Mouse (Mus musculus) heart, embryonic 15.5 days (tissue): ENCODE measurements around the gene Rad21l. TPM values are rescaled to one million over a fixed set of nuclear protein-coding genes. Genes with fewer than 3 reads are reported as not detected.

Source experiments
- ATAC-seq: fragments of 200-750 bp; cut with Nextera tagmentation; replicated peaks from 2 replicates; pipeline ENCODE4 v1.8.0; 2017; ENCODE audit warnings: low read depth, moderate TSS enrichment; ENCODE audit not compliant: insufficient number of reproducible peaks, insufficient read depth, low FRiP score
- H3K27ac ChIP-seq: fragments of 300-500 bp; sonication (generic); 2 replicates; pipeline ENCODE4 v1.5.1; 2015; ENCODE audit warnings: mild to moderate bottlenecking, inconsistent platforms
- H3K27me3 ChIP-seq: fragments of 300-500 bp; sonication (generic); 2 replicates; pipeline ENCODE4 v1.6.1; 2015; ENCODE audit warnings: inconsistent platforms
- H3K36me3 ChIP-seq: fragments of 300-500 bp; sonication (generic); 2 replicates; pipeline ENCODE4 v1.6.1; 2015; ENCODE audit warnings: mild to moderate bottlenecking, inconsistent platforms
- H3K4me1 ChIP-seq: fragments of 300-500 bp; sonication (generic); replicated peaks from 2 replicates; pipeline ENCODE4 v1.6.1; 2015; ENCODE audit warnings: inconsistent platforms
- H3K4me2 ChIP-seq: fragments of 300-500 bp; sonication (generic); 2 replicates; pipeline ENCODE4 v1.6.1; 2015; ENCODE audit warnings: inconsistent platforms, mild to moderate bottlenecking, moderate library complexity
- H3K4me3 ChIP-seq: fragments of 300-500 bp; sonication (generic); 2 replicates; pipeline ENCODE4 v1.5.1; 2015; ENCODE audit warnings: mild to moderate bottlenecking, inconsistent platforms
- H3K9ac ChIP-seq: fragments of 300-500 bp; sonication (generic); 2 replicates; pipeline ENCODE4 v1.6.1; 2015; ENCODE audit warnings: mild to moderate bottlenecking, inconsistent platforms
- H3K9me3 ChIP-seq: fragments of 300-500 bp; sonication (generic); replicated peaks from 2 replicates; pipeline ENCODE4 v1.6.1; 2016; ENCODE audit warnings: inconsistent platforms
- WGBS: fragments of 180-500 bp; shearing (Covaris S2); methylation state at CpG from one replicate; pipeline ENCODE4 v1.1.7; 2015; ENCODE audit warnings: mixed read lengths; 5-methylcytosine and 5-hydroxymethylcytosine counted together
- polyA plus RNA-seq: library from polyadenylated mRNA; unstranded; fragments of >200 nt; fragmentation: Nextera tagmentation; extraction: Ambion mirVana; gene quantifications from 2 replicates; pipeline ENCODE4 v1.2.1, GENCODE M21; 2015

Rad21l gene
- polyA plus RNA-seq = not detected in 2 replicates

GRCm38 (mm10) chr2:151668433-151668832, at the start of gene Rad21l:
Gene Rad21l, minus strand, starts transcription at chr2:151668533.
- WGBS = 69% methylated on average over 3 of the region's 3 CpGs
- Histone ChIP-seq H3K36me3 (no peaks in the 10 kb centered on the region), H3K9me3 (no peaks in the 10 kb centered on the region), H3K9ac (no peak within 1 kb of the TSS), H3K4me2 (no peak within 1 kb of the TSS), H3K27ac (no peak within 1 kb of the TSS), H3K27me3 (peaks cover 11% of the 10 kb centered on the region), H3K4me1 (peaks cover 6% of the 10 kb centered on the region; the same call in 1 of the 2 replicates), H3K4me3 (no peak within 1 kb of the TSS)
- no peak for ATAC-seq

GRCm38 (mm10) chr2:151716318-151717055, 48.2 kb upstream of the Rad21l start:
- Histone ChIP-seq H3K36me3 (peaks cover 39% of the 10 kb centered on the region), H3K27me3 (no peaks in the 10 kb centered on the region), H3K9me3 (no peaks in the 10 kb centered on the region), H3K9ac (no peak overlapping the region), H3K27ac (no peak overlapping the region), H3K4me2 (no peak overlapping the region), H3K4me1 (no peaks in the 10 kb centered on the region), H3K4me3 (no peak overlapping the region)
- no peak for ATAC-seq
- 79% methylated on average over 2 of the region's 2 CpGs for WGBS

- H3K27ac ChIP-seq = no peak overlapping the region
- no peaks in the 10 kb centered on the region for H3K27me3 ChIP-seq
- 85% methylated on average over 4 of the region's 4 CpGs for WGBS
- no peak overlapping the region for H3K4me3 ChIP-seq
- H3K9ac ChIP-seq = no peak overlapping the region
- H3K9me3 ChIP-seq = no peaks in the 10 kb centered on the region
- ATAC-seq = no peak
- H3K4me2 ChIP-seq = no peak overlapping the region
- H3K36me3 ChIP-seq = peaks cover 30% of the 10 kb centered on the region
- no peaks in the 10 kb centered on the region for H3K4me1 ChIP-seq
These were observed 47.2 kb upstream of the Rad21l start for GRCm38 (mm10) chr2:151715526-151715925.

GRCm38 (mm10) chr2:151712647-151713046, 44.3 kb upstream of the Rad21l start:
- Histone ChIP-seq H3K4me1 (no peaks in the 10 kb centered on the region), H3K9ac (no peak overlapping the region), H3K9me3 (no peaks in the 10 kb centered on the region), H3K27ac (no peak overlapping the region), H3K36me3 (peaks cover 7% of the 10 kb centered on the region; the same call in 1 of the 2 replicates), H3K4me3 (no peak overlapping the region), H3K4me2 (no peak overlapping the region), H3K27me3 (no peaks in the 10 kb centered on the region)
- 30% methylated on average over 3 of the region's 3 CpGs for WGBS
- no peak for ATAC-seq

- no peaks in the 10 kb centered on the region for H3K9me3 ChIP-seq
- peak overlapping the region; percentile 79 for H3K9ac ChIP-seq
- no peak overlapping the region for H3K27ac ChIP-seq
- WGBS = 3% methylated on average over 17 of the region's 17 CpGs
- ATAC-seq = peak; percentile 41; the same call in 1 of the 2 replicates
- peaks cover 78% of the 10 kb centered on the region for H3K27me3 ChIP-seq
- peak overlapping the region; percentile 68 for H3K4me3 ChIP-seq
- H3K4me1 ChIP-seq = peaks cover 13% of the 10 kb centered on the region
- H3K4me2 ChIP-seq = peak overlapping the region; percentile 99
- no peaks in the 10 kb centered on the region for H3K36me3 ChIP-seq
These were observed 34.5 kb upstream of the Rad21l start for GRCm38 (mm10) chr2:151702851-151703190.

GRCm38 (mm10) chr2:151702146-151702850, 34.0 kb upstream of the Rad21l start:
- H3K9me3 ChIP-seq = no peaks in the 10 kb centered on the region
- under 1% methylated on average over 80 of the region's 97 CpGs for WGBS
- peak overlapping the region; percentile 99 for H3K4me2 ChIP-seq
- H3K27ac ChIP-seq = no peak overlapping the region
- ATAC-seq = peak; percentile 66
- H3K36me3 ChIP-seq = no peaks in the 10 kb centered on the region
- peak overlapping the region; percentile 68 for H3K4me3 ChIP-seq
- H3K4me1 ChIP-seq = peaks cover 13% of the 10 kb centered on the region
- peak overlapping the region; percentile 79 for H3K9ac ChIP-seq
- H3K27me3 ChIP-seq = peaks cover 75% of the 10 kb centered on the region

- ATAC-seq = no peak
These were observed 33.2 kb upstream of the Rad21l start, which contains the start of gene Tmem74b for GRCm38 (mm10) chr2:151701231-151702145. Gene Tmem74b, plus strand, starts transcription at chr2:151702008.

GRCm38 (mm10) chr2:151682976-151683375, 14.6 kb upstream of the Rad21l start:
- Histone ChIP-seq H3K4me3 (no peak overlapping the region), H3K4me1 (no peaks in the 10 kb centered on the region), H3K36me3 (no peaks in the 10 kb centered on the region), H3K4me2 (no peak overlapping the region), H3K27ac (no peak overlapping the region), H3K9ac (no peak overlapping the region), H3K9me3 (no peaks in the 10 kb centered on the region), H3K27me3 (peaks cover 4% of the 10 kb centered on the region; the same call in 1 of the 2 replicates)
- no peak for ATAC-seq
- WGBS = 78% methylated on average over 4 of the region's 4 CpGs

More at GRCm38 (mm10) chr2:151701231-151702145, 33.2 kb upstream of the Rad21l start, which contains the start of gene Tmem74b:
- WGBS = 9% methylated on average over 25 of the region's 25 CpGs
- Histone ChIP-seq H3K4me2 (peak within 1 kb of the TSS; percentile 99), H3K27ac (no peak within 1 kb of the TSS), H3K4me1 (peaks cover 13% of the 10 kb centered on the region), H3K27me3 (peaks cover 68% of the 10 kb centered on the region), H3K9ac (peak within 1 kb of the TSS; percentile 79), H3K36me3 (no peaks in the 10 kb centered on the region), H3K4me3 (peak within 1 kb of the TSS; percentile 68), H3K9me3 (no peaks in the 10 kb centered on the region)

- no peak overlapping the region for H3K4me2 ChIP-seq
- H3K27me3 ChIP-seq = peaks cover 4% of the 10 kb centered on the region; the same call in 1 of the 2 replicates
- no peak overlapping the region for H3K9ac ChIP-seq
- WGBS = 67% methylated on average over 3 of the region's 3 CpGs
- no peak overlapping the region for H3K4me3 ChIP-seq
- no peak overlapping the region for H3K27ac ChIP-seq
- no peaks in the 10 kb centered on the region for H3K36me3 ChIP-seq
- H3K4me1 ChIP-seq = no peaks in the 10 kb centered on the region
- no peaks in the 10 kb centered on the region for H3K9me3 ChIP-seq
- no peak for ATAC-seq
These were observed 14.0 kb upstream of the Rad21l start for GRCm38 (mm10) chr2:151682357-151682756.

GRCm38 (mm10) chr2:151676234-151676633, 7.9 kb upstream of the Rad21l start:
- Histone ChIP-seq H3K9ac (no peak overlapping the region), H3K4me3 (no peak overlapping the region), H3K27ac (no peak overlapping the region), H3K9me3 (no peaks in the 10 kb centered on the region), H3K4me2 (no peak overlapping the region), H3K36me3 (no peaks in the 10 kb centered on the region), H3K27me3 (peaks cover 4% of the 10 kb centered on the region; the same call in 1 of the 2 replicates), H3K4me1 (no peaks in the 10 kb centered on the region)
- WGBS = 54% methylated on average over 2 of the region's 2 CpGs
- ATAC-seq = no peak

- no peaks in the 10 kb centered on the region for H3K36me3 ChIP-seq
- peaks cover 6% of the 10 kb centered on the region; the same call in 1 of the 2 replicates for H3K4me1 ChIP-seq
- H3K27me3 ChIP-seq = peaks cover 11% of the 10 kb centered on the region
- H3K4me3 ChIP-seq = no peak overlapping the region
- no peaks in the 10 kb centered on the region for H3K9me3 ChIP-seq
- H3K9ac ChIP-seq = no peak overlapping the region
- no peak overlapping the region for H3K4me2 ChIP-seq
- no peak for ATAC-seq
- H3K27ac ChIP-seq = no peak overlapping the region
- WGBS = 57% methylated on average over 1 of the region's 1 CpGs
These were observed 2.6 kb upstream of the Rad21l start for GRCm38 (mm10) chr2:151670968-151671329.
